Mouse (Mus musculus) erythroblast, embryonic 14.5 days (primary cell): Measurements from ENCODE around the gene Xxylt1.

ENCODE experiments used
- GATA1 ChIP-seq: IDR thresholded peaks from 2 replicates; pipeline ENCODE4 v1.6.1; 2012; ENCODE audit warnings: low read length, inconsistent platforms, mixed read lengths
- TAL1 ChIP-seq: IDR thresholded peaks from 3 replicates; pipeline ENCODE4 v1.6.1; 2012; ENCODE audit warnings: low read length, inconsistent platforms, mixed read lengths

DNA sequence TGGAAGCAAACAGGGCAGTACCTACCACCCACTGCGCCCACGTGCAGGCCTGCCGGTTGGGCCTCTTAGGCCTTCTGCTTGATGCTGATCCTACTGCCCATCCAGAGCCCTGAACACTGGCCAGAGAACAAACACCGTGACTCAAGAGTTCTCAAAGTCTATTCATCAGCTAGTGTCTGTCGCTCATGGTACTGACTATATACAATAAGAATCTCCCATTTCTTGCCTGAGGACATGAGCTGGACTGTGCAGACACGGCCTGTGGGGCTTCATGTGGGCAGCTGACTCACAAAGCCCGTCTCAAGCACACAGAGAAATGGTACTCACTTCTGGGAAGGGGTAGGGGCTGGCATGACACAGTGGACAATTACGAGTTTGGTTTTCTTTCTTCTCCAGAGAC lies 125.1 kb downstream of the Xxylt1 start:
- no peak for TF ChIP-seq TAL1
- TF ChIP-seq GATA1 = no peak
